Mouse (Mus musculus) liver, postnatal 0 days (tissue): Measurements from ENCODE around the gene Dmgdh. TPM values are rescaled to one million over a fixed set of nuclear protein-coding genes. Genes with fewer than 3 reads are reported as not detected.

ENCODE experiments used
- ATAC-seq: fragments of 200-750 bp; cut with Nextera tagmentation; 2 replicates; pipeline ENCODE4 v1.8.0; 2017; ENCODE audit warnings: mild to moderate bottlenecking, moderate library complexity
- DNase-seq: peaks from one replicate; pipeline ENCODE4 v3.0.0-alpha.2; 2016
- H3K27ac ChIP-seq: fragments of 300-500 bp; sonication (generic); 2 replicates; pipeline ENCODE4 v1.5.1; 2014; ENCODE audit warnings: antibody characterized with exemption, moderate library complexity, mild to moderate bottlenecking, low read depth
- H3K27me3 ChIP-seq: fragments of 300-500 bp; sonication (generic); 2 replicates; pipeline ENCODE4 v1.6.1; 2014; ENCODE audit warnings: low read length, control low read depth, mixed read lengths; ENCODE audit not compliant: insufficient read depth
- H3K36me3 ChIP-seq: fragments of 300-500 bp; sonication (generic); replicated peaks from 2 replicates; pipeline ENCODE4 v1.6.1; 2014; ENCODE audit warnings: mild to moderate bottlenecking, control low read depth, low read length, moderate library complexity, mixed read lengths; ENCODE audit not compliant: insufficient read depth
- H3K4me1 ChIP-seq: fragments of 300-500 bp; sonication (generic); 2 replicates; pipeline ENCODE4 v1.6.1; 2014; ENCODE audit warnings: antibody characterized with exemption, mild to moderate bottlenecking, control low read depth; ENCODE audit not compliant: insufficient read depth
- H3K4me2 ChIP-seq: fragments of 300-500 bp; sonication (generic); 2 replicates; pipeline ENCODE4 v1.6.1; 2014; ENCODE audit warnings: low read depth, mild to moderate bottlenecking, low read length, moderate library complexity, mixed read lengths
- H3K4me3 ChIP-seq: fragments of 300-500 bp; sonication (generic); 2 replicates; pipeline ENCODE4 v1.5.1; 2014; ENCODE audit warnings: low read depth, low read length
- H3K9ac ChIP-seq: fragments of 300-500 bp; sonication (generic); replicated peaks from 2 replicates; pipeline ENCODE4 v1.6.1; 2014; ENCODE audit warnings: mild to moderate bottlenecking, moderate library complexity
- H3K9me3 ChIP-seq: fragments of 300-500 bp; sonication (generic); 2 replicates; pipeline ENCODE4 v1.6.1; 2016; ENCODE audit warnings: mild to moderate bottlenecking, control low read depth, low read length, mixed read lengths
- CTCF ChIP-seq: sonication (generic); IDR thresholded peaks from 2 replicates; pipeline ENCODE4 v1.5.1; 2016; ENCODE audit warnings: antibody characterized with exemption, low read depth
- EP300 ChIP-seq: IDR thresholded peaks from 2 replicates; pipeline ENCODE4 v1.6.1; 2016; ENCODE audit warnings: antibody characterized with exemption, low read depth, mild to moderate bottlenecking
- WGBS: fragments of 180-500 bp; shearing (Covaris S2); extraction: QIAGEN DNeasy Blood & Tissue Kit; methylation state at CpG from one replicate; pipeline ENCODE4 v1.1.7; 2014; ENCODE audit not compliant: insufficient replicate concordance; 5-methylcytosine and 5-hydroxymethylcytosine counted together
- polyA plus RNA-seq: library from polyadenylated mRNA; unstranded; fragments of >200 nt; fragmentation: Nextera tagmentation; extraction: Ambion mirVana; gene quantifications from 2 replicates; pipeline ENCODE4 v1.2.1, GENCODE M21; 2015

The Dmgdh gene
- polyA plus RNA-seq, 1 experiment from 2014 or later = 69.2 TPM

DNA sequence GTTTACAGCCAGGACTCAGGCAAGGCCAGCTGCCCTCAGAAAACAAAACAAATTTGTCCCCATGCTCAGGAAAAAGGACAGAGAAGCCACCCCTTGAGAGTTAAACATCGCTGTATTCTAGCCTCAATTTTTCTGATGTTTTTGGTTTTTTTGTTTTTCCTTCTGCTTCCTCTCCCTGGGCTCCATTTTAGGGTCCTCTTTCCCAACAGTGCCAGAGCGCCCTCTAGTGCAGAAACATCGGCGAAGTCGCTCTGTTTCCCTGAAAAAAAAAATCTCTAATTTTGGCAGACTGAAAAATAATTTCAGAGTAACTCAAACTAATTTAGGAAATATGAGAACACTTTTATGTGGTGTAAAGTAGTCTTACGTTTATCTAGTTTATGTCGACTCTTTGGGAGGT, 44.7 kb downstream of the Dmgdh start:
- H3K36me3 ChIP-seq = no peaks in the 10 kb centered on the region
- H3K4me2 ChIP-seq = no peak overlapping the region

DNA sequence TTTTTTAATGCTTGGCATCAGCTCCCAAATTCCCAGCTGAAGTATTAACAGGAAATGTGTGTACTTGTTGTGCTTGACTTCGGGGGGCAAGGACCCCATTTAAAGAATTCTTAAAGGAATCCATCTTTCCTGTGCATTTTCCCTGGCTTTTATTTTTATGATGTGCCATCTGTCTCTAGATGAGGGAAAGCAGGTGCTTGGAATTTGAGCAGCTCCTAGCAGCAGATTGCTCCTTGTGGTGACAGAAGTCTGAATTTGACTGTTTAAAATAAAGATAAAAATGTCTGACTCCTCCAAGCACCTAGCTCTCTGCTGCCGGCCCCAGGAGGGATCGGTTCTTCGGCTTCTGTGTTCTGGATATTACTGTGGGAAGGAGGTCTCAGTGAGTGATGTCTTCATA, 47.7 kb downstream of the Dmgdh start:
- no peaks in the 10 kb centered on the region for H3K9me3 ChIP-seq
- WGBS = 75% methylated on average over 4 of the region's 4 CpGs
- no peak for TF ChIP-seq CTCF
- DNase-seq = no peak
- no peak overlapping the region for H3K9ac ChIP-seq
- no peak overlapping the region for H3K27ac ChIP-seq
- no peaks in the 10 kb centered on the region for H3K4me1 ChIP-seq
- H3K4me3 ChIP-seq = no peak overlapping the region
- H3K27me3 ChIP-seq = no peaks in the 10 kb centered on the region
- no peak for ATAC-seq
- H3K36me3 ChIP-seq = no peaks in the 10 kb centered on the region
- H3K4me2 ChIP-seq = no peak overlapping the region

More for the DNA sequence above, 44.7 kb downstream of the Dmgdh start:
- H3K9ac ChIP-seq = no peak overlapping the region
- no peak overlapping the region for H3K27ac ChIP-seq
- H3K27me3 ChIP-seq = no peaks in the 10 kb centered on the region
- WGBS = 3% methylated on average over 7 of the region's 7 CpGs
- TF ChIP-seq EP300 = no peak
- peak; percentile 79 for TF ChIP-seq CTCF
- DNase-seq = peak; percentile 75
- no peak for ATAC-seq
- H3K4me3 ChIP-seq = no peak overlapping the region
- no peaks in the 10 kb centered on the region for H3K9me3 ChIP-seq
- H3K4me1 ChIP-seq = no peaks in the 10 kb centered on the region

DNA sequence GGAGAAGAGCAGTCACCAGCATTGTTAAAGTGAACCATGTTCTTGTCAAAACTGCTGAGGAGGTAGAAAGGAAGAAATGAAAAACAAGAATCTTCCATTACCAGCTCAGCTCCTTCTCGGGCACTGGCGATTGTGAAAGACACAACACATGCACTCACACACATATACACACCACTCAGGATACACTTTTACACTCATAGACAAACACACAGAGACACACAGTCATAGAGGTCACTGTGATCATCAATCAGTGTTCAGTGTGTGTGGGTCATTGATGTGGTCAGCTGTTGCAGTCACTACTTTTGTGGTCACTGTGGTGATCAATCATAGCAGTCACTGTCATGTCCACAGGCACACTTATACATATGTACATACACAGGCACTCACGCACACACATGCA, 49.2 kb downstream of the Dmgdh start:
- TF ChIP-seq EP300 = no peak
- TF ChIP-seq CTCF = no peak
- WGBS = 71% methylated on average over 3 of the region's 3 CpGs
- Histone ChIP-seq H3K4me2 (no peak overlapping the region), H3K9ac (no peak overlapping the region), H3K27ac (no peak overlapping the region), H3K4me1 (no peaks in the 10 kb centered on the region), H3K36me3 (no peaks in the 10 kb centered on the region), H3K27me3 (no peaks in the 10 kb centered on the region), H3K4me3 (no peak overlapping the region), H3K9me3 (no peaks in the 10 kb centered on the region)
- ATAC-seq = no peak
- DNase-seq = no peak

DNA sequence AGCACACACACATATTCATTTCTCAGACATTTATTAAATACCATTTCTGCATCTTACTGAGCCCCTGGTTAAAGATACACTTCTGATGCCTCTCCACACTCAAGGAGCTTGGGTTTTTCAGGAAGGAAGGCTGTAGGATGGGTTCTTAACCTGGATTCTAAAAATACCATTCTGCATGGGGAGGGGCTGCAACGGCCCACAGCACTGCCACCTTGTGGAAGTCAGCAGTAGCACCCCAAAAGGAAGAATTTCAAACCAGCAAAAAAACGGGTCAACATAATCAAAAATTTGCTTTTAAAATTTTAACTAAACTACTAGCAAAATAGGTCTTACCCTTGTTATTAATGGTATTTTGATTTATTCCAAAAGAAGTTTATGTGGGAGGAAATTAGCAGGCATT, 50.0 kb downstream of the Dmgdh start:
- no peak overlapping the region for H3K4me3 ChIP-seq
- H3K36me3 ChIP-seq = no peaks in the 10 kb centered on the region
- ATAC-seq (no peak), DNase-seq (no peak)
- H3K4me1 ChIP-seq = no peaks in the 10 kb centered on the region
- H3K27ac ChIP-seq = no peak overlapping the region
- no peak overlapping the region for H3K4me2 ChIP-seq
- 20% methylated on average over 2 of the region's 2 CpGs for WGBS
- no peaks in the 10 kb centered on the region for H3K27me3 ChIP-seq
- no peaks in the 10 kb centered on the region for H3K9me3 ChIP-seq
- H3K9ac ChIP-seq = no peak overlapping the region
- TF ChIP-seq CTCF (peak; percentile 69), EP300 (no peak)

DNA sequence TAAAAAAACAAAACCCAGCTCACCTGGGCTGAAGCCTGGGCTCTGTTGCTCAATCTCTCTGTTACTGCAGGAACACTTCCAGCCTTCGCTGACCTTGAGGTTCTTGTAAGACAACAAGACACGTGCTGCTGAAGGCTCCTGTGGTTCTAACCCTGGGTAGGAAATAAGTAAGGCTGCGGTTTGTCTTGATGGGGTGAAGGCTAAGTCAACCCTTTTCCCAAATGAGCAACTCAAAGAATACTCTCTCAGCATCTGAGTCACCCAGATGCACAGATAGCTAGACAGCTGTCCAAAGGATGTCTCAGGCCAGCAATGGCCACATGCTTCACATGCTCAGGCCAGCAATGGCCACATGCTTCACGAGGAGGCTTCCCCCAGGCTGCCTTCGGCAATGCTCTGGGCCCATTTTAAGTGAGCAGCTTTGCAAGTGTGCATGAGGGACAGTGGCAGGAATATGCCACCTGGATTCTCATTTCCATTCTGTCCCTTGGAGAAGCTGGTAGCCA, 61.0 kb downstream of the Dmgdh start:
- Histone ChIP-seq H3K27me3 (no peaks in the 10 kb centered on the region), H3K4me1 (no peaks in the 10 kb centered on the region), H3K9ac (no peak overlapping the region), H3K4me3 (no peak overlapping the region), H3K27ac (no peak overlapping the region), H3K36me3 (no peaks in the 10 kb centered on the region; the same call in 1 of the 2 replicates), H3K9me3 (no peaks in the 10 kb centered on the region), H3K4me2 (no peak overlapping the region)
- WGBS = 78% methylated on average over 5 of the region's 5 CpGs
- DNase-seq (no peak), ATAC-seq (no peak)
- TF ChIP-seq EP300 (no peak), CTCF (no peak)

DNA sequence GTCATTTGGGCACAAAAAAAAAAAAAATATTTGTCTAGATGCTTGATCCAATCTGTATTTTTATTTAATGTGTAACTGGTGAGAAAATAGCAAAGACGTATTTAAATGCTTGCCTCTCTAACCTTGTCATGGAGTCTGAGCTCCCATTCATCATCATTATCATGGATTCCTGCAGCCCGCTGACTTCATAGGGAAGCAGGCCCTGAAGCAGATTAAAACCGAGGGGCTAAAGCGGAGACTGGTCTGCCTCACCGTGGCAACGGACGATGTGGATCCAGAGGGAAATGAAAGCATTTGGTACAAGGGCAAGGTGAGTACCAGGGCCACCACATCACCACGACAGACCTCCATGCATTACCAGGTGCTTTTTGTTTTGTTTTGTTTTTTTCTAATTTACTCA, 69.9 kb downstream of the Dmgdh start:
- no peaks in the 10 kb centered on the region; the same call in 1 of the 2 replicates for H3K36me3 ChIP-seq
- H3K9ac ChIP-seq = no peak overlapping the region
- no peak overlapping the region for H3K27ac ChIP-seq
- H3K4me3 ChIP-seq = no peak overlapping the region
- TF ChIP-seq CTCF = no peak
- no peak for TF ChIP-seq EP300
- no peaks in the 10 kb centered on the region for H3K27me3 ChIP-seq
- 69% methylated on average over 8 of the region's 8 CpGs for WGBS
- DNase-seq (no peak), ATAC-seq (no peak)
- no peaks in the 10 kb centered on the region for H3K4me1 ChIP-seq
- H3K4me2 ChIP-seq = no peak overlapping the region
- no peaks in the 10 kb centered on the region for H3K9me3 ChIP-seq
